Mouse (Mus musculus) embryonic fibroblast, embryonic 13.5 days (primary cell): ENCODE data around the gene Fam228b.

Experiments
- CTCF ChIP-seq: IDR thresholded peaks from 2 replicates; pipeline ENCODE4 v1.5.1; 2011; ENCODE audit warnings: mild to moderate bottlenecking, control low read depth, low read length, moderate library complexity, borderline replicate concordance; ENCODE audit not compliant: insufficient read depth
- POLR2A ChIP-seq: IDR thresholded peaks from 2 replicates; pipeline ENCODE4 v1.6.1; 2011; ENCODE audit warnings: low read depth, mild to moderate bottlenecking, control low read depth, low read length, moderate library complexity

DNA sequence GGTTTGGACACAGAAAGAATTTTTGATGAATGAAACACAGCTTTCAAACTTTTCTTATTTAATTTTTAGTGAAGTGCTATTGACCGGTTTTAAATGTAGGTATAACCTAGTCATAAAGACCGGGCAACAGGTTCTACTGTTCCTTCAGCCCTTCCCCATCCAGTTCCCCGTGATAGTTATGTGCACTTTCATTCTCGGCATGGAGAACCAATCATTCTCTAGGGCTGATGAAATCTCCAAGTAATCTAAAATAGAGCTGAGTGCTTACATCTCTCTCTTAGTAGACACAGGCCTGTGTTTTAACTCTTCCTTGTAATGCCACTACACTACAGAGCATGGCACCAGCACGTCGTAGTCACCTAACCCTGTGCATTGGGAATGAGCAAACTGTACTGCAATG lies 8.7 kb upstream of the Fam228b start:
- TF ChIP-seq CTCF (no peak), POLR2A (no peak)
